Mouse (Mus musculus): ENCODE data around the gene Armc2.

DNA sequence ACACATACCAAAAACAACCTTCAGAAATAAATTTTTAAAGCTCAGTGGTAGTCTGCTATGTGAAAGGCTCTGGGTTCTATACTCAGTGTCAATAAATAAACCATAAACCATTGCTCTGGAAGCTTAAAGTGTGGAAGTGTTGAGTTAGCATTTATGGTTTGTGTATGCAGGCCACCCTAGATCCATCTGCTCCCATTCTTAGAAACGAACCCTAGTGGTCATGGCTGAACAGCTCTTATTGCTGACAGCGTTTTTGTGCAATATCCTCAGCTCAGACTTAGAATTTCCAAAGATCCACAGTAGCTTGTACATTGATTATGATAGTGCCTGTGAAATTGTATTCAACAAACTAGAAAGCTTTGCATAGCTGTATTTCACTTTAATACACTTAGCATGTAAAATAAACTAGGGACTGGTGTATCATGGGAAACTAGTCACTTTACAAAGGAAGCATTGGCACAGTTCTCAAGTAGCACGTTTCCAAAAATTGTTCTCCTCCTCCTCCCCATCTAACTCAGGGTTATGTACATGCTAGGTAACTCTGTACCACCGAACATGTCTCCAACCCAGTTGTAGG, 129.8 kb downstream of the Armc2 start:
- TF ChIP-seq CTCF (IDR thresholded peaks at IDR 0.05; ENCODE audit: extremely low read depth, insufficient read depth, insufficient read length, insufficient replicate concordance) (no peak), POLR2A (IDR thresholded peaks at IDR 0.05; ENCODE audit: low read depth, low read length) (no peak)
